Mouse (Mus musculus): Measurements from ENCODE around the gene Pcca.

GRCm38 (mm10) chr14:122900679-122901078 lies 366.6 kb downstream of the Pcca start:
- TF ChIP-seq POLR2A (IDR thresholded peaks at IDR 0.05; ENCODE audit: low read depth, low read length) (no peak), CTCF (IDR thresholded peaks at IDR 0.05; ENCODE audit: extremely low read depth, insufficient read depth, insufficient read length, insufficient replicate concordance) (no peak)
